Mouse (Mus musculus) heart, adult 2 months (tissue): ENCODE data around the gene Pdxk.

Experiments used
- CTCF ChIP-seq: fragments of 200-600 bp; IDR thresholded peaks from 2 replicates; pipeline ENCODE4 v1.8.1; 2022; ENCODE audit warnings: antibody characterized with exemption, mild to moderate bottlenecking, moderate library complexity
- EP300 ChIP-seq: fragments of 200-500 bp; IDR thresholded peaks from 2 replicates; pipeline ENCODE4 v1.6.1; 2011; ENCODE audit warnings: low read depth, low read length, control low read depth; ENCODE audit not compliant: insufficient read depth
- POLR2A ChIP-seq: fragments of 200-500 bp; IDR thresholded peaks from 2 replicates; pipeline ENCODE4 v1.6.1; 2011; ENCODE audit warnings: mild to moderate bottlenecking, low read depth, low read length, control low read depth; ENCODE audit not compliant: insufficient read depth

DNA sequence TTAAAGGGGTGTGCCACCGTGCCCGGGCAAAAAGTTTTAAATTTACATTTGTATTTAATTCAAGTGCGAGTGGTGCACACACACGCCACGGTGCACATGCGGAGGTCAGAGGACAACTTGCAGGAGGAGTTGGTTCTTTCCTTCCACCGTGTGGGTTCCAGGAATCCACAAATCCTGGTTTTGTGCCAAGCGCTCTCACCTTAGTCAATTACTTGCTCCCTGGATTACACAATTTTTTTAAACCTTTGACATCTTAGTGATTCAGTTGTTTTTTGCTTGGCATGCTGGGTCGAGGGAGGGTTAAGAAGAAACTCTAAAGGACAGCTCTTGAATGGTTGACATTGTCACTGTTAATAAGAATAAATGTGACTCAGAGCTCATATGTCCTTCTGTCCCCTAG is 1.9 kb upstream of the Pdxk start:
- TF ChIP-seq POLR2A (no peak), CTCF (no peak), EP300 (no peak)
